Mouse (Mus musculus): ENCODE data around the gene Zfp799.

- no peak for TF ChIP-seq CTCF (IDR thresholded peaks at IDR 0.05; ENCODE audit: low read depth, low read length)
- no peak for TF ChIP-seq POLR2A (IDR thresholded peaks at IDR 0.05; ENCODE audit: borderline replicate concordance, low read depth, low read length)
These were observed 19.4 kb downstream of the Zfp799 start for GRCm38 (mm10) chr17:32810648-32811047.

Data from bone marrow macrophage, adult 2 months (primary cell).